Mouse (Mus musculus) layer of hippocampus, adult 2 months (tissue): ENCODE results near the gene Hoxd3. TPM values are rescaled to one million over a fixed set of nuclear protein-coding genes. Genes with fewer than 3 reads are reported as not detected.

Experiments
- DNase-seq, 2 experiments: peaks; one replicate each; pipeline ENCODE4 v3.0.0; 2022; ENCODE audit warnings: low spot score in 2 of 2
- H3K27ac ChIP-seq: fragments of 200-600 bp; 2 replicates; pipeline ENCODE4 v1.8.1; 2022
- H3K4me3 ChIP-seq: fragments of 200-600 bp; 2 replicates; pipeline ENCODE4 v1.8.1; 2022; ENCODE audit warnings: mild to moderate bottlenecking
- CTCF ChIP-seq: fragments of 200-600 bp; conservative IDR thresholded peaks from 2 replicates; pipeline ENCODE4 v1.8.1; 2022; ENCODE audit warnings: antibody characterized with exemption, mild to moderate bottlenecking, moderate library complexity
- total RNA-seq, 2 experiments: library from RNA; stranded (reverse); gene quantifications; 2 replicates each; pipeline ENCODE4 v1.2.3; 2021

Hoxd3 gene
- total RNA-seq, 2 experiments from 2014 or later = not detected

DNA sequence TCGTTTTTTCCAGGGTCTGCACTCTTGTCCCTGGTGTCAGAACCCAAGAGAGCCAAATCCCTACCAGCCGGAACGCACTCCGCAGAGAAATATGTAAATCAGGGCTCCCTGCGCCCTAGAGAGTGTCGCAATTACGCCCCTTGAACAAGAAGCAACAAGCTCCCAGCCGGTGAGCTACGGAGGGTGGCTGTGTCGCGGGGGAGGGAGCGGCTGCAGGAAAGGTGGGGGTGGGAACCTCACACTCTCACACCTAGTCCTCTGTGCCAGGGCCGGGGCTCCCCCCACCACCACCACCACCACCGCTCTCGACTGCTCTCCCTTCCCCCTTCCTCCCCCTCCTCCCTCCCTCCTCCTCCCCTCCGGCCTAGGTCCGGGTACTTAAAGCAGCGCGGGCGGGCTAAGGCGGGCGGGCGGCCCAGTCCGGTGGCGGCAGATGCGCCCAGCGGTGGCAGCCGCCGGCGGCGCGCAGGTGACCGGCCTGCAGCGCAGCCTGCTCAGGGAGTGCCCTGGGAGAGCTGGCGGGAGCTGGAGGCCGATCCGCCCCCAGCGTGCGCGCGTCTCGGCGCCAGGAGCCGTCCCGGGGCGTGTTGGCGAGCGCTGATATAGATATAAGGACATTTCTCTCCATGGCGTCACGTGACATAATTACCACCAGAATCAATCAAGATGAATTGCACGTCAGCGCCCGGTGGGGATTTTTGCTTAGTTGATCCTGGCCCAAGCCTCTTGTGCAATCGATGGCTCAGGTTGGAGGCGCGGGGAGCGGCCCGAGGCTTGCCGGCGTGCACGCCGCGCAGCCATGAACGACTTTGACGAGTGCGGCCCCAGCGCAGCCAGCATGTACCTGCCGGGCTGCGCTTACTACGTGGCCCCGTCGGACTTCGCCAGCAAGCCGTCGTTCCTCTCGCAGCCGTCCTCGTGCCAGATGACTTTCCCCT is 29.9 kb upstream of the Hoxd3 start:
- TF ChIP-seq CTCF = no peak
- no peak overlapping the region for H3K4me3 ChIP-seq
- DNase-seq = no peak

GRCm38 (mm10) chr2:74682796-74683195 is 28.9 kb upstream of the Hoxd3 start:
- DNase-seq = no peak
- Histone ChIP-seq H3K27ac (no peak overlapping the region), H3K4me3 (no peak overlapping the region)
- no peak for TF ChIP-seq CTCF

More for the DNA sequence above, 29.9 kb upstream of the Hoxd3 start:
- no peak overlapping the region for H3K27ac ChIP-seq

- no peak for DNase-seq
- TF ChIP-seq CTCF = no peak
- H3K27ac ChIP-seq = no peak overlapping the region
- H3K4me3 ChIP-seq = no peak overlapping the region
These were observed 28.2 kb upstream of the Hoxd3 start for GRCm38 (mm10) chr2:74683471-74683951.

- no peak for DNase-seq
- no peak overlapping the region for H3K4me3 ChIP-seq
These were observed 27.6 kb upstream of the Hoxd3 start for GRCm38 (mm10) chr2:74684106-74684505.

GRCm38 (mm10) chr2:74685059-74685603 is 26.6 kb upstream of the Hoxd3 start:
- Histone ChIP-seq H3K4me3 (no peak overlapping the region), H3K27ac (no peak overlapping the region)
- no peak for TF ChIP-seq CTCF
- no peak for DNase-seq

More at GRCm38 (mm10) chr2:74684106-74684505, 27.6 kb upstream of the Hoxd3 start:
- H3K27ac ChIP-seq = no peak overlapping the region
- TF ChIP-seq CTCF = no peak

DNA sequence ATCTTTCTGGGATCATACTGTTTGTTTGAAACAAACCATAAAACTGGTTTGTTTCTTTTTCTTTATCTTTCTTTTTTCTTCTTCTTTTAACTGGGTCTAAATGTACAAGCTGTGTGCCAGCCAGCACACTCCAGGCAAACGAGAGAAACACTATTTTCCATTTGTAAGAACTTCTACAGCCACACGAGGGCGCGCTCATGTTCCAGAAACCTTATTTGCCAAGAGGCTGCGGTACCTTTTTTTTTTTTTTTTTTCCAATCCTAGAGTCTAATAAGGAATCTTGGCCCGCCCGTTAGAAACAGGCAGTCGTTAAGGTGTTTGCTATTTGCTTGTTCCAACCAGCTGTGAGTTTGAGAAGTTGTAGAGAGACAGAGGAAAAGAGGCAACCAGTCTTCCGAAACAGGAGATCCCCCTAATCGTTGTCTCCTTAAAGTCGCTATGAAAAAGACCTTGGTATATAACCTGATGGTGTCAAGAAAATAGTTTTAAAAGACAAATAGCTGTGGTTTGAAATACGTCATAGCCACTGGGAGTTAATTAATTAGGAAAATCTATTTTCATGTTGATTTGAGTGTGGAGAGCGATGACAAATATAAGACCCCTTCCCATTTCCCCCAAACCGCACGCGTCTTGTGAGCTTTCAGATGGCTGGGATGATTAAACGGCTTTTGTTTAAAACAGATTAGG is 25.3 kb upstream of the Hoxd3 start:
- no peak overlapping the region for H3K4me3 ChIP-seq
- DNase-seq = peak in 1 of 2 experiments; percentile 44
- no peak overlapping the region for H3K27ac ChIP-seq
- peak; percentile 76 for TF ChIP-seq CTCF

DNA sequence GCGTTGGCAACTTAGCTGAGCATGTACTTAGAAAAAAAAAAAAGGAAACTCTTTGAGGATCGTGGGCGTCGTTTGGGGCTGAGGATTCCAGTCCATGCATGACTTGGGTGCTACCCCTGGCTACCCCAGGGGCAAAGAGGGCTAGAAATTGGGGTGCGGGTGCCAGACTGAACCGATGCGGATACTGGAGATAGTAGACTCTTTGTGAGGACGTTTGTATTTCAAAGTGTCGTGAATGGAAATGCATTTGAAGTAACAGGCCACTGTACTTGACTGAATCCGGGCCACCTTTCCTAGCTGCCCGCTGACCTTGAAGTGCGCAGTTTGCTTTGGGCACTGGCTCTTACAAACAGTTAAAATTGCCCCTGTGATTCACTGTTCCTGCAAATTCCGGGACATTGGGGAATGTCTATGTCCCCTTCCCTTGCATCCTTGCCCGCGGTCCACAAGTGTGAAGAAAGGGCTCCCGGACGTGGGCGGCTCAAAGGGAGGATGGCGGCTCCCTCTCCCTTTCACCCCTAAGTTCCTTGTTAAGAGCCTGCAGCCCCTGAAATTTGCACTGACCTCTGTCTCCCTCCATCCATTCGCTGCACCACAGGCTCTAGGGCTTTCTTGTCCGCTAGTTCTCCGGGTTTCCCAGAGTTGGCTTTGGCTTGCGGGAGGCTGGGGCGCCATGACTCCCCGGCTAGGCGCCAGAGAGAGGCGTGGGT is 24.6 kb upstream of the Hoxd3 start:
- no peak for TF ChIP-seq CTCF
- DNase-seq = no peak
- Histone ChIP-seq H3K4me3 (no peak overlapping the region), H3K27ac (no peak overlapping the region)

GRCm38 (mm10) chr2:74687698-74688555 is 23.8 kb upstream of the Hoxd3 start:
- no peak for DNase-seq
- Histone ChIP-seq H3K4me3 (no peak overlapping the region), H3K27ac (no peak overlapping the region)
- no peak for TF ChIP-seq CTCF

DNA sequence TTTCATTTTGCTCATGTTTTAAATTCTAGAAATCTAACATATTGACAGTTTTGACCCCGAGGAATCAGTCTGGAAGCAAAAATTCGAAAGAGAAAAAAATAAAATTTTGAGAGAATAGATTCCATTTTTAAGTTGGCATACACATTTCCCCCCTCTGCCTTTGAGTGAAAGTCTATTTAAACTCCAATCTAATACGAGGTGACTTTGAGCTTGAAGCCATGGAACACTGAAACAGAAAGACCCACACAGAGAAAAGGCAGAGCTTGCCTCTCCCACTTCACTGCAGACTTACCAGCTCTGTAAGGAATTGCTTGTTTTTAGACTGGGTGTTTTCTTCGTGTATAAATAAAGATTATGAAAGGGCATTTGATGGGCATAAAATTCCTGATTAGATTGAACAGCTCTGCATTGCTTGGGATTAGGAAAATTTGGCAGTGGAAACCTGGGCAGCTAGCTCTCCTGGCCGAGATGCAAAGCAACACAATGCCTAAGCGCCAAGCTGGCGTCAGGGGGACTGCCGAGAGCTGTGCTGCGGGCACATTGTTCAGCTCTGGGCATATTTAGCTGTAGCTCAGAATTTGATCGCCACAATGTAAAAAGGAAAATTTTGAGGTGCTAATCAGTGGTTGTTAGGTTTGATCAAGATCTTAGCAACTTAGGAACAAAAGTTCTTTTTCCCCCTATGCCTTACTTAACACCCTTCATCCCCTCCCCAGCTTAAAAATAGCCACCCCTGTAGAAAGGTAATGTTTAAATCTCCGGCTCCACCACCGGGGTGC is 22.7 kb upstream of the Hoxd3 start:
- Histone ChIP-seq H3K4me3 (no peak overlapping the region), H3K27ac (no peak overlapping the region)
- no peak for DNase-seq
- no peak for TF ChIP-seq CTCF

DNA sequence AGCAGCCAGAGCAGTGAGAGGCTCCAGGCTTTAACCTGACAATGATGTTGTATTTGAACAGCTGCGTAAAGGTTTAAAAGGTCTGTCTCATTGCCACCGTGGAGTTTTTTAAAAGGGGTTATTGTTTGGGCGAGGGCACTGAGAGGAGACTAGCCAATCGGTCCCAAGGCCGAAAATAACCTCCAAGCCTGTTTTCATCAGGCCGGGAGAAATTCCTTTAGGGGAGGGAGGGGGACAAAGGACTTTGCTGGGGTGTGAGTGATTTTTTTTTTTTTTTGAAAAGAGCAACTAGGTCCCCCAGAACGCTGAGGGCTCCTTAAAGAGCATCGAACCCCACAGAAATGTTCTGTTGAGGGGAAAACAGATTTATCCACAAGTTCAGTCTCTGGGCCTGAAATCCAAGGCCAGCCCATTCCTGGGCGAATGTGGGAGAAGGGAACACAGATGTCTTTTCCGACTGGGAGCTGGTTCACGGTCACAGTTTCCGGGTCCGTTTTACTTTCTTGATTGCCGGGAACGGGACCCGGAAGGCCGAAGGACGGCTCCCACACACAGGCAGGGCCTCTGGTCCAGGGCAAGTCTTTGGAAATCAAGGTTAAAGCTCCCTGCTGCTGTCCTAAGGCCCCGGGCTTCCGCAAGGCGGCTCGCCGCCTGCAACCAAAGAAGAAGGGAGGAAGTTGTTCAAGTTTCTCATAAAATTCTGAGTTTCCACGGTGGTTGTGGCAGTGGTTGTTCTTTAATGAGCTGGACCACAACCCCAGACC is 22.0 kb upstream of the Hoxd3 start:
- no peak for TF ChIP-seq CTCF
- H3K4me3 ChIP-seq = no peak overlapping the region
- no peak overlapping the region for H3K27ac ChIP-seq
- DNase-seq = no peak
